Mouse (Mus musculus) telencephalon, adult 2 months (tissue): ENCODE data around the gene Nfam1.

ENCODE experiments used
- DNase-seq: peaks from one replicate; pipeline ENCODE4 v3.0.0-alpha.2; 2011; ENCODE audit warnings: low read depth, low spot score

Gene Nfam1

DNA sequence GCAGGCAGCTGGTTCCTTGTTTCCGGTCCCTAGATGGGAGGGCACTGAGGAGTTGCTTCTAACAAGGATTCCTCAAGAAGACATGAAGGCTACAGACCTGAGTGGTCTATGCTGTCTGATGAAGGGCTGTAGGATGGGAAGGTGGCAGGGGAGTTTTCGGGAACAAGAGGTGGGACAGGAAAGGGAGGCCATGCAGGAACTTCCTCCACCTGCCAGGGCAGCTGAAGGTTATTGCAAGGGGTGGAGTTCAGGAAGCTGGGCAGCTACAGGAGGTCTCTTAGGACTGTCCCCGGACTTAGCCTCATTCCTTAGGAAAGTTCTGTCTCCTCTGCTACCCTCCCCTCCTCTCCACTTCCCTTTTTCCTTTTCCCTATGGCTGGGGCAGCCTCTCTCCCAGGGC, 5.7 kb upstream of the Nfam1 start:
- DNase-seq = no peak

DNA sequence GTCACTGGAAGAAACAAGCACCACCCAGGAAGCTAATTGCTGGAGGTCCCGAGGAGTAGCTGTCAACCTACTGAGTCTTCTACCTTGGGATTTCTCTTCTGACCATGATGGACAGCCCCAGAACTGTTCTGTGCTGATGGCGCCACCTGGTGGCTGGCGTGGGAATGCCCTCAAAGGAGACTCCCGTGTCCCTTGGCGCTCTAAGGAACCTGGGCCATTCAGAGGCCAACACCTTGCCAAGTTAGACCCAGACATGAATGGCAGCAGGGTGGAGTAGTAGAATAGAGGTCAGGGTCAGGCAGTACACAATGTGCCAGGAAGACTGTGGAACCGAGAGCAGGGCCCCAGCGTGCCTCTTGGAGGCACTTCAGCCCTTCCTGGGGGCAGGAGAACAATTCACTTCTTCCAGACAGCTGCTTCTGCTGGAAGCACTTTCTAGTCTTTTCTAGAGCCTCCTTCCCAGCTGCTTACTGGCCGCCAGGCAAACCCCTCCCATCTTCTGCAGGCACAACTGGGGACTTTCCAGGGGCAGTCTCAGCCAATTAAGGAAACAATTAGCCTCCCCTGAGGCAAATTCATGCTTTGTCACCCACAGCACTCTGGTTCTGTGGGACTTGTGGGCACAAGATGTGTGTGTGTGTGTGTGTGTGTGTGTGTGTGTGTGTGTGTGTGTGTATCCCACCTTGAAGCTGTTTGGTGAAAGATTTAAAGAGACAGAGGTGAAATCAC, 4.8 kb upstream of the Nfam1 start:
- DNase-seq = no peak

DNA sequence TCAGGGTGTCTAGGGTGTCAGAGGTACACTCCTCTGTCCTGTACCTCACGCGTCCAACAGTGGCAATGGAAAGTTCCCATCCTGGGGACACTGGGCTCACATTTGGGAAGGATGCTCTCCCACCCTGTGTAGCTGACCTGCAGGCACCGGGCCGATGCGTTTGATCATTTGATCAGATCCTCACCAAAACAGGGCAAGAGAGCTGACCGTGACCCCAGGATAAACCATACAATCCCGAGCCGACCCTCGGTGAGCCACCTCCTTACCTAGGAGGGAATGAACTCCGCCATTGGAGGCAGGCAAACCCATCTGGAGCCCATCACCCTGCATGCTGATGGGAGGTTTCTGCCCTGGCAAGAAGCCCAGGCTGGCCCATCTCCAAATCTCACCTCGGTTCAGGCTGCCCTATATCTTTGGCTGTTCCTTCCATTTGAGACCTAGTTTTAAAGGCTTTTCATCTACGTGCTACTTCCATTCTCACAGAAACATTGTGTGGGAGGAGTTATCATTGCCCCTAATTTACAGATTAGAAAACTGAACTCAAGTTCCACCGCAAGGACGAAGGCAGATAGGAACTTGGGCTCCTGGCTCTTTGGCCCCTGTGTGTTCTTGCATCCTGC, 3.9 kb upstream of the Nfam1 start:
- no peak for DNase-seq

DNA sequence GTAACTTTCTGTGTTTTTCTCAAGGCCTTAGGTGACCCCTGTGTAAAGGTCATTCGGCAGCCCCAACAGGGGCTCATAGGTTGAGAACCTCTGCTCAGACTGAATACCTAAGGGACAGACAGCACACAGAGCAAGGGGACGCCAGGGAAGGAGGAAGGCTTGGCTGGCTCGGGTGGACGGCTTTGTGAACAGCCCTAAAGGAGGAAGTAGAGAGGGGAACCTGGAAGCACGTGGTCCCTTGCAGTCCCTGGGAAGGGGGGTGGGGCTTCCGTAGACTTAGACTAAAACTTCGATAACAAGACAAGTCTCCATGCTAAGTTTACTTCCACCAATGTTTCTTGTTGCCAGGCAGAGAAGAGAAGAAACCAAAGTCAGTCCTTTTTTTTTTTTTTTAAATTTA, 3.0 kb upstream of the Nfam1 start:
- DNase-seq = no peak

DNA sequence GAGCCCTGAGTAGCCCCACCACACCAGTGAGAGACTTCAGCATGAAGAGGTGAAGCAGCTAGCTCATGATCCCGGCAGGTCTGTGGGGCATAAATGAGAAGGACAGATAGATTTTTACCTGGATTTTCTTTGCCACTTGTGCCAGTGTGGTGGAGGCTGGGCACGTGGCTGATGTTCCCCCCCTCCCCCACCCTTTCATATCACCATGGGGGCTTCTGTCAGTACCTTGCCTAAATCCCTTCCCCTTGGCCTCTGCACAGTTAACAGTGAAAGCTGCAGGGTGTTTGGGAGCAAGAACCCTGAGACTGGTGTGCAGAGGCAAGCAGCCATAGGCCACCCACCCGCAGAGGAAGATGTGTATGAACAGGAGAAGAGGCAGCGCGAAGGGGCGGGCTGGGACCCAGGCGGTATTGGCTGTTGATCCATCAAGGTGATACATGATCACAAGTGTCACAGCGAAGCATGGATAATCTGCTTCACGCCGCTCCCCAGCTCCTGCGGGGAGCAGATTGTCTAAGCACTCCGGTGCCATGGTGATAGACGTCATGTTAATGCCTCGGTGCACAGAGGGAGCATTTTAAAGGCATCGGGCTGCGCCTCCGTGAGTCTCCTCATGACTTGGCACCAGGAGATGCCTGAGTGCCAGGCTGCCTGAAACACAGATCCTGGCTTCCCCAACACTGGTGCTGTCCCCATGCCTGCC, 1.3 kb upstream of the Nfam1 start:
- peak; percentile 76 for DNase-seq

DNA sequence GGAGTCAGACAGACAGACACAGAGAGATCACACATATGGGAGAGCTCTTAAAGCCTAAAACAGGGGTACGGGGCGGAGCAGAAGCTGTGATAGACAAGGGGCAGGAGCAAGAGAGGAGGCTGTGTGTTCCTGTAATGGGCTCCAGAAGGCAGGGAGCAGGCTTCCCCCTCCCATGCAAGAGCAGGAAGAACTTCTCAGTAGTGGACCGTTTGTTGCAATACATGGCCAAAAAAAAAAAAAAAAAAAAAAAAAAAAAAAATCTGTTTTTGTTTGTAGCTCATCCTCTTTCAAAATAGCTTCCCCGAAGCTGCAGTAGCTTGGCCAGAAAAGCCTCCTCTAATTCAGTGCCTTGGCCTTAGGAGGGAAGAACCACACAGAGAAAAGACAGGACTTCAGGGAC, 2.2 kb downstream of the Nfam1 start:
- DNase-seq = no peak

DNA sequence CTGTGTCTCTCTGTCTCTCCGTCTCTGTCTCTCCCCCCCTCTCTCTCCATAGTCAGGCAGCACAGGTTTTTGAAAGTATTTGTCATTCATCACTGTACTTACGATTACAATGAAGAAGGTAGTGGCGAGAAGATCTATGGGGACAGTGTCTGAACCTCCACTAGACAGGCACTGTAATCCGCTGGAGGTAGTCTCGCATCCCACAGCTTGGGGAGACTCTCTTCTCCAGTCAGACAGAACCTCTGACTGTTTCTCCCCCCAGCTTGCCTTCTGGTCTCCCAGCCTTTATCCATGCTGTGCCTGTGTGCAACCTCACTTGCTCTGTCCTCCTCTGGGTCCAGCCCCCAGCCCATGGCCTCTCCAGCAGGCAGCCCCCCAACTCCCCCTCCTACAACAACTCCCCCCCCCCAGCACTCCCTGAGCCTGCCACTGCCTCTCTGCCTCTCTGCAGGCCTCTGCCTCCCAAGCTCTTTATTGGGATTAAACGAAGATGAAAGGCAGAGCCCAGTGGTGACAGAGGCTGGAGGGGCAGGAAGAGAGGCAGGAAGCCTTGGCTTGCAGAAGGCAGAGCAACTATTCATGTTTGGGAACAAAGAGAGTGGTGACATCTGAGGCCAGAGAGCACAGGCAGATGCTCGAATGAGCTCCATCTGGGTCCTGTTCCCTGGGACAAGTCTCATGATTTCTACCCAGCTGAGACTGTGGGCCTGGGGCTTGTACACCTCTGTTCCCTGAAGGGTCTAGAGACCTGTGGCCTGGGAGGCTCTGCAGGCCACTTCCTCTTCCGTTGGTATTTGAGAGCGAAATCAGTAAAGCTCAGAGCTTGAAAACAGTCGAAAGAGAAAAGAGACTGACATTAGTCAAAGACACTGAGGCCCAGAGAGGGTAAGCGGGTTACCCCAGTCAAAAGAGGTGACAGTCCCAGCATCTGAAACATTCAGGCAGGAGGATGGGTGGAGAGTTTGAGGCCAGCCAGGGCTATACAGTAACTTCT, 3.1 kb downstream of the Nfam1 start:
- no peak for DNase-seq

DNA sequence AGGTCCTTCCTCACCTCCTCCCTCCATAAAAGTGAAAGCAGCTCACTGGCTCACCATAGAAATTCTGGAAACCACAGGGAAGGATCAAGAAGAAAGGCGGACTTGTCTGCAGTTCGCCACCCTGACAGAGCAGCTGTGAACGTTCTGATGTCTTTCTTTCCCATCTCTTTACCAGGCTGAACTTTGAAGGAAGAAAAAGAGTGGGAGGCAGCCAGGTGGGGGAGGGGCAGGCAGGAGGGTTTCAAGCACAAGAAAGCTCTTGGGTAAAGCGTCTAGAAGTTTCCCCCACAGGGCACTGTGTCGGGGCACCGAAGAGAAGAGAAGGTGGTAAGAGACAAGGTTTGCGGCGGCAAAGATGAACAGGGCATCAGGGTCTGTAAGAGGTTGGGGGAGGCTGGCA, 7.0 kb downstream of the Nfam1 start:
- DNase-seq = no peak

DNA sequence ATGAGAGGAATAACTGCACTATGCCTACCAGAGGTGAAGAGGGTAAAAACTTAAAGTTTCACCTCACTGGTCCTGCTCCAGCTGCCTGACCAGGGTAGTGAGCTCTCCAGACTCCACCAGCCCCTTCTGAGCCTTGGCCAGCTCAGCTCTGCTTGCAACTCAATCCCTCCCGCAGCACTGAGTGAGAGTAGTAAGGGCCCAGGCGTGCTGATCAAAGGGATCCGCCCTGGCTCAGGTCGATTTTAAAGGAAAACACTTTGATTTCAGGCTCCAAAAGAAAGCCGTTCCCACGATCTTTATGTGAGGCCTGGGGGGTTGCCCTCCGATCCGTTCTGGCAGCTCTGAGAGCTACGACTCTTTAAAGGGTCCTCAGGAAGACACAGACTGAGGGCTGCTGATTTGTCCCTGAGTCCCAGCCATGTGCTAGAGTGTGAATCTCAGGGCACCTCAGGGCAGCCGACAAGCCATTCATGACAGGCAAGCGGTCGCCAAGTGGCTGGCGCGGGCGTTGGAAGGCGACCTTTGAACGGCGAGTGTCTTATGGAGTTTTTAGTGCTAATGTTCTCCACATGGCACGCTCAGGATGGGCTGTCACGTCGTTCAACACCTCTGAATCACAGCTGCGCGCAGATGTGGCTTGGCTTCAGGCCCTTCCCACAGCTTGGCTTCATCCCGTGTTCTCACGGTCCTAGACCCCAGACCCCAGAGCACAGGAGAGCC, 7.9 kb downstream of the Nfam1 start:
- DNase-seq = no peak

DNA sequence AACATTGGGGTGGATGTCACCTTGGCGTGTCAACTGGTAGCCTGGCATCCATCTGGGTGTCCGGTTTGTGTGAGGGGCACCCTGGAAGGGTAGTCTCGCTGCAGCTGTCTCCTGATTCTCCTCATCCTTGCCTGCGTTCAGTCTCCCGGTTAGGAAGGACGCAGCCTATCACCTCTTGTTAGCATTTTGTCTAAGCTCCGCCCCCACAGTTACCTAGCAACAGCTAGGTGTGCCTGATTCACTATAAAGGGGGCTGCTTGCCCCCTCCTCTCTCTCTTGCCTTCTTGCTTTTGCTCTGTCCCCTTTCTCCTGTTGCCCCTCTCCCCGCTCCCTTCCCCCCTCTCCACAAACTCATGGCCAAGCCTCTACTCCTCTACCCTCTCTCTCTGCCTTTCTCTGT, 10.2 kb downstream of the Nfam1 start:
- no peak for DNase-seq

DNA sequence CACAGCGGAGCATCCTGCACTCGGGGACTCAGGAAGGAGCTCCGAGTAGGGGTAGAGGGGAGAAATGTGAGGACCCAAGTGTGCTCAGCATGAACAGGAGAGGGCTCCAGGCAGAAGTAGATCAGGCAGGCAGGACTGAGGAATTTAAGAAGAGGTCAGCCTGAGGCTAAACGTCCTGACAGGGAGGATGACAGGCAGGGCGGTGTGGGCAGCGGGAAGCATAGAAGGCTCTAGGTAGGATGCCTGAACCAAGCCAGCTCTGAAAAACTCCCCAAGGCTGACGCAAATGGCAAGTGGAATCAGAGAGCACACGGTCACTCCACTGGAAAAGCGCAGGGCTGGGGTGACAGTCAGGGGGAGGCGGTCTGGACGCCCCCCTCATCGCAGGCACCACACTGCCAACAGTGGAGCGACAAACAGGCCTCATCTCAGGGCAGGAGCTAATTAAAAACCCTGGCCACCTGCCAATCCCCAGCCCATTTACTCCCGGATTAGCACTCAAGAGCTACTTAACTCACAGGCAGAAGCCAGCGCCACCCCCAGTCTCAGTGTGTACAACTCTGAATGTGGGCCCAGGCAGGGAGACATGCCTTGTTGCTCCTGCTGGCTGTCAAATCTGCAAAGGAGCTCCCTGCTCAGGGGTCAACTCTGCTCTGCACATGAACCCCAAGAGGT, 22.0 kb downstream of the Nfam1 start:
- peak; percentile 76 for DNase-seq

DNA sequence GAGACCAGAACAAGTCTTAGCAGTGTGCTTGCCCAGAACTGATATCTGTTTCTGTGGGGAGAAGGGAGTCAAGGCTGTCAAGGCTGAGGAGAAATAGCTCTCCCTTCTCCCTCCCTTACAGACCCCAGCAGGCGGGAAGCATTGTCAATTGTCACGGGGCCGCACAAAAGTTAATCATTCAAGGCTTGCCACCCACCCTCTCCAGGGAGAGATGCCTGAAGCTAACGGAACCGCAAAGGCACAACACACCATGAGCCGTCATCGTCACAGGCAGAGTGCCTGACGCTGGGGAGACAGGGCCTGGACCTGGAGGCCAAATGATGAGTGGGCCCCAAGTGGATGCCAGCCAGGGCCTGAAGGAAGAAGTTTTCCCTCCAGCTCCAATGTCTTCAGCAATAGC, 22.7 kb downstream of the Nfam1 start:
- no peak for DNase-seq

DNA sequence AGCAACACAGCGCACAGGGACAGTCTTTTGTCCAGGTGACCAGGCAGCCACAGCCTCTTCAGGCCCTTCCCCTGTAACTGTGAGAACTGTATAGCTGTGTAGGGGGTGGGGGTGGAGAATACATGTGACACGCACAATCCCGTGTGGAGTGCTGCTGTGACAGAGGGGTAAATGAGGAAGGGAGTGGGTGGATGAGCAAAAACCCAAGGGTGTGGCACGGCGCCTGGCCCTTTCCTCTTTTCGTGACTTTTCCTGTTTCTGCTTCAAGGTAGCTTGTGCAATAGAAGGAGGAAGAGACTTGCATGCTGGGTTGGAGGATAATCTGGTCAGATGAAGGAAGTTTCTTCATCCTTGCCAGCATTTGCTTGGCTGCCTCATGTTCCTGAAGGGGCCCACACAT, 23.6 kb downstream of the Nfam1 start:
- no peak for DNase-seq

DNA sequence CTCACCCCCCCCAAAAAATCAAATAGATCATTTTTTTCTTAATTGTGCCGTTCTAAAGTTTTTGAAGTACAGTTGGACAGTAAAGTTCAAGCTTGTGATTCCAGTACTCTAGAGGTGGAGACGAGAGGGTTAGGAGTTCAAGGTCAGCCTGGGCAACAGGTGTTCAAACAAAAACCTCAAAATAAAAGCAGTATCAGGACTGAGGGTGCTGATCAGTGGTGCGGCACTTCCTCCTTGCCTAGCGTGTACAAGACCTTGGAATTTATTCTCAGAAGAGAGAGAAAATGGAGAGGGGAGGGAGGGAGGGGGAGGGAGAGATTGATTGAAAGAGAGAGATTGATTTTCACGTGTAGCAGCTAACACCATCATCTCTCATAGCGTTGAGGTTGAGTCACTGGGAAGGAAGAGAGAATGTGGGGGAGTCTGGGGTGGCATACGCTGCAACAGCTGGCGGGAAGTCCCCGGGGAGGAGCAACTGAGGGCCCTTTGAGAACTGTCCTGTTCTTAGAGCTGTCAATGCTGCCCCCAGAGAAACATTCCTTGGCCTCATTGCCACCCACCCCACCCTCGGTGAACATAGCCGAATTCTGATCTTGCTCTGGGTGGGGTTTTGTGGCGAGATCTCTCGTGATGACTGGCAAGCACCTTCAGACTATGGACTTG, 24.2 kb downstream of the Nfam1 start:
- no peak for DNase-seq

DNA sequence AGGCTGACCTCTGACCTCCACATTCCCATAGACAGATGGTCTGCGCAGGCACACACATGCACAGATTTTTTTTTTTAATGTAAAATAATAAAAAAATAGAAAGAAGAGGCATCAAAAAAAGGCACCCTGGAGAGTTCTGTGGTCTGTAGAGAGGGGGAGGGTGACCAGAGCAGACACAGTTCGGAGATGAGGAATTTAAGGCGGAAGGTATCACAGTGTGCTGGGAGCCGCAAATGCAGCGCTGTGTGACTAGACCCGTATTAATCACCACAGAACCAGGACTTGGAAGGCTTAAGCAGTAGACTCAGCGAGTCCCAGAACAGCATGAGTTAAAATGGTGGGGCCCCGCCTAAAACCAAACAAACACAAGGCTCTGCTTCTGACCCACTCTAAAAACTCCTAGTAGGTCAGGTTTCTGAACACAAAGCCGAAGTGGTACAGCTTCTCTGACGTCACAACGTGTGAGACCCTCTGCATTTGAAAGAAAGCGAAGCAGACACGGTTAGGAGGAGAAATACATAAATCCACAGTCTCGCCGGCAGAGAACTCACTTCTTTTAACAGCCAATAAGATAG, 25.7 kb downstream of the Nfam1 start:
- DNase-seq = no peak

DNA sequence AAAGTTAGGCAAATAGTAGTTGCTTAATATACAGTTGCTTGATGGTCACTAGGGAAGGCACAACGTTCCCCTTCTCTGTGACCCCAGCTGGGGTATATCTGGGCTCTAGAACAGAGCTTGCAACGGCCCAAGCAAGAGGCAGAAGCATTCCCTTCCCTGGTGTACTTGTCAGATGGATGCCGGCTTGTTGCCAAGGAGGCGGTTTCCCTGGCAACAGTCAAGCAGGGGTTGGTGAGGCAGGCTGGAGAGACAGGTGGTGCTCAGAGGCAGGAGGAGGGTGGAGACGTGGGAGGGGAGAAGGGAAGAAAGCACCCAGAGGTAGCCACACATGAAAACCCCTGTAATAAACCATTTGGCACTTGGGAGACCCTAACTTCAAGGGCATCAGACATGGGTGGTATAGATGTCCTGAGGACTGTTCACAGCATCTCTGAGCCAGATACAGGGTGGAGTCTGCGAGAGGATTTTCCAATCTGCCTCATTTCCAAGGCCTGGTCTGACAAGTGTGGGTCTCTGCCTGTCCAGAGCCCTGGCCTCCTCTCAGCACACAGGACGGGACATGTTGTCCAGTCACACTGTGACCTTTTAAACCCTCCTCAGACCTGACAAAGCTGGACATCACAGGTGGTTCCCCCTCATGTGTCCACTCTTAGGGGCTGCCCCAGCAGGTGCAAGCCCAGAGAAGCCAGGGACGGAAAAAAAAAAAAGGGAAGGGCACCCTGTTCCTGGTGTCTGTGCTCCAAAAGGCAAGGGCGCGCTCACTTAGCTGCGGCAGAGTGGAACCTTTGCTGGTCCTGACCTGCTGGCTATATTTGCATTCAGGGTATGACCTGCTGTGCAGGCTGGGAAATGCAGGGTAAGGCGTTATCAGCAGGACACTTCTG, 30.2 kb downstream of the Nfam1 start:
- DNase-seq = peak; percentile 92

DNA sequence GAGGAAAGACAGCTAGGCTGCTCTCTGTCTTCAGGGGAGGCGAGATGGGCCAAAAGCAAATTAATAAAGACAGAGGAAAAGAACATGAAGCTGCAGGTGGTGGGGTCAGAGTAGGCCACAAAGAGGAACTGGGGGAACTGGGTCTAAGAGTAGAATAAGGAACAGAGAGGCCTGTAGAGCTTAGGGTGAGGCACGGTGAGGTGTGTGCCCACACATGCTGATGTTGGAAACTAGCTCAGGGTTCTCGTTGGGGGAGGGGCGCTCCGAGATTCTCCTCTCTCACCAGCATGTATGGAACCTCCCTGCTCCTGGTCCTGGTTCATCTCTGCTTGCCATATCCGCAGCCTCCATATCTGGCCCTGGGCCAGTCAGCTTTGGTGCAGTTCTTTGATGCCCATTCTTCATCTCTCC, 34.3 kb downstream of the Nfam1 start:
- DNase-seq = no peak

DNA sequence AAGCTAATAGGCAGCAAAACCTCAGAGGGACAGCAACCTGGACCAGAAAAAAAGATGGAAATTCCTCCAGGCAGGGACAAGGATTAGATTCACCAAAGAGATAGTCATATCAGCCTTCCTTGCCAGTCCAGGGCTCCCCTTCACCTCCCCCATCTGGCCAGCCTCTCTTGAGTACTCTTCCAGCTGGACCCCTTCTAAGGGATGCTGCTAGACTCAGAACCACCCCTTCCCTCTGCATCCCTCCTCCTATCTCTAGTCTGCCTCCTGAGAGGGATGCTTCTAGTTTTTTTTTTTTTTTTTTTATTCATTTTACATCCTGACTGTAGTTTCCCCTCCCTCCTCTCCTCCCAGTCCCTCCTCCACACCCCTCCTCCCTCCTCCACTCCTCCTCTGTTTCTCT, 36.7 kb downstream of the Nfam1 start:
- DNase-seq = no peak

DNA sequence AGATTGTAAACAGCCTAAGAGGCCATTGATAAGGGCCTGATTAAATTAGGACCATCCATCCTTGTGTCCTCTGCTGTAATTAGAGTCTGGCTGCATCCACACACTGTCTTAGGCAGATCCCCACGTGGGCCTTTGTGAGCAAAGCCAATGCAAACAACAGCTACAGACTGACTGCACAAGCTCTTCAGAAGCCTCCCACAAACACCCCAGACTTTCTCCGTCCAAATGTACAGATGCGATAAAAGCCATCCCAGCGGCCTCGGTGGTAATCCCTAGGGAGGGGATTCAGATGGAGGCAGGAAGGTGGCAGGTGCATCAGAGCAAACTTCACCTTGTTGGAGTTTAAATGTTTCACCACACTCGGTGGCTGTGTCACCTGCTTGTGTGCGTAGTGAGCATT, 37.9 kb downstream of the Nfam1 start:
- DNase-seq = no peak
